Mouse (Mus musculus) lung, postnatal 36 days (tissue): ENCODE measurements around the gene H2al2c.
"Not testable (repeated sequence)": the region's sequence is repeated elsewhere in the genome, so short reads cannot be mapped to it uniquely, and the experiment has no call there.

Experiments used
- DNase-seq: peaks from one replicate; pipeline ENCODE4 v3.0.0; 2022; ENCODE audit warnings: mixed read lengths

The H2al2c gene

DNA sequence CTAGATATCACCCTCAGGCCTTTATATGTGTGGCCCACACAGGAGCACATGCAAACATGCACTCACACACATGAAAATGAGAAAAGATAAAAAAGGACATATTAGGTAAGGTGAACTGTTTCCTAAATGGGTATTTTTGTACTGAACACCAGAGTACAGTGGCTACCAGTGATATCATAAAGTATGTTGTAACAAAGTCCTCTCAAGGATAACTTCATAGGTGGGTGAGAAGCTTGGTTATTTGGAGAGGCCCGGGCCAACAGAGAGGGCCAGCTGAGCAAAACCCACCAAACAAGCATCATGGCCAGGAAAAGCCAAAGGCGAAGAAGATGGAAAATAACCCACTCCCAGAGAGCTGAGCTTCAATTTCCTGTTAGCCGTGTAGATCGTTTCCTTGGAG lies at the start of gene H2al2c:
Gene H2al2c, plus strand, starts transcription at position 301 of the 400 bp plus-strand sequence.
- DNase-seq: not testable (repeated sequence)
